Mouse (Mus musculus) heart, postnatal 25 days (tissue): ENCODE measurements around the gene E430018J23Rik. TPM values are rescaled to one million over a fixed set of nuclear protein-coding genes. Genes with fewer than 3 reads are reported as not detected.
"Not testable (repeated sequence)": the region's sequence is repeated elsewhere in the genome, so short reads cannot be mapped to it uniquely, and the experiment has no call there.

Source experiments
- DNase-seq: peaks from one replicate; pipeline ENCODE4 v3.0.0; 2022; ENCODE audit warnings: low spot score
- intact Hi-C: fragments of 180-260 bp; cut with DNase I; formaldehyde crosslinking; loops from one replicate; pipeline ENCODE4 v1.15.1; 2025
- total RNA-seq, 2 experiments: library from RNA; stranded (reverse); gene quantifications; 2 replicates each; pipeline ENCODE4 v1.2.3; 2021

The E430018J23Rik gene
- total RNA-seq, result 1 to 10 TPM; 4.4 to 5.3 TPM

DNA sequence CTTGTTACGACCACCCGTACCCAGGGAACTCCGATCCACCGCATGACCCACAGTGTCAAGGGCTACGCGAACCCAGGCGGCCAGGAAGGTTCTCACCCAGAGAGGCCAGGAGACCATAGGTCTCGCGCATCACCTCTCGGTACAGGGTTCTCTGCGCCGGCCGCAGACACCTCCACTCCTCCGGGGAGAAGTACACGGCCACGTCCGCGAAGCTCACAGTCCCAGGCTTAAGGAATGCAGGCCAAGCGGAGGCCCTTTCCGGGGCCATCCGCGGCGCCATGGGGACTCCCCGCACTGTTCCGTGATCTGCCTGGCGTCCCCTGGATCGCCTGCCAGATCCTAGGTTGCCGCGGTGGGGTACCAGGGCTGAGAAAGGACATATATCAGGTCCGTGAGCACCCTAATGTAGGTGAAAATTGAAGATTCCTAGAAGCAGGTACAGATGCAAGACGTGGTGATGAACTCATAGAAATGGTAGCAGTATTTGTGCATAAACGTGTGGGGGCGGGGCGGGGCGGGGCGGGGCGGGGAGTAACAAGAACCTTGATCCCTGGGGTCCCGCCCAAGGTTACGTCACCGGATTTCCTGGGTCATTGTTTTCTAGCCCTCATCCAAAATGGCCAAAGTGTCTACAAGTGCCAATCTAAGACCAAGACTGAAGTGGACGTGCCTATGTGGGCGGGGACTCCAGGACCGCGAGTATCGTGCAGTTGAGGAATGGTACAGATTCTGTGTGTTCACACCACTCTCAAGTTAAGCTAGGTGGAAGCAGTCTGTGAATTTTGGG, at the start of gene E430018J23Rik:
Gene E430018J23Rik, minus strand, starts transcription at position 473 of the 787 bp plus-strand sequence.
- DNase-seq, result peak; percentile 93
- intact Hi-C loops, result no loop called here

DNA sequence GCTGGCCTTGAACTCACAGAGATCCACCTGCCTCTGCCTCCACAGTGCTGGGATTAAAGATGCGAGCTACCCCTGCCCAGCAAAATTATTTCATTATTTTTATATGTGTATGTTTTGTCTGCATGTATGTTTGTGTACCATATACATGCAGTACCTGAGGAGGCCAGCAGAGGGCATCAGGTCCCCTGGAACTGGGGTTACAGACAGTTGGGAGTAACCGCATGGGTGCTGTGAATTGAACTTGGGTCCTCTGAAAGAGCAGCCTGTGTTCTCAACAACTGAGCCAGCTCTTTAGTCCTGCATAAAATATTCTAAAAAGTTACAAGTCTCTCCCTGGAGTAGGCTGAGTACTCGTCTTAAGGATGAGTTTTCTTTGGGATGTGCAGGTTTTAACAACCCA, 44.3 kb upstream of the E430018J23Rik start:
- no peak for DNase-seq
- intact Hi-C loops, result no loop called here

DNA sequence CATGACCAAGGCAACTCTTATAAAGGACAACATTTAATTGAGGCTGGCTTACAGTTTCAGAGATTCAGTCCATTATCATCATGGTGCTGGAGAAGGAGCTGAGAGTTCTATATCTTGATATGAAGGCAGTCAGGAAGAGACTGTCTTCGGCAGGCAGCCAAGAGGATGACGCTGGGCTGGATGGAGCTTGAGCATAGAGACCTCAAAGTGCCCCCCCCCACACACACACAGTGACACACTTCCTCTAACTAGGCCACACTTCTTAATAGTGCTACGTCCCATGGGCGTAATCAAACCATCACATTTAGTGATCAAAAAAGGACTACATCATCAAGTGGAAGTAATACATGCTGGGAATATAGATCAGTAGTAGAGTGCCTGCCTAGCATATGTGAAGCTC, 41.8 kb upstream of the E430018J23Rik start:
- no peak for DNase-seq
- intact Hi-C loops, result no loop called here

DNA sequence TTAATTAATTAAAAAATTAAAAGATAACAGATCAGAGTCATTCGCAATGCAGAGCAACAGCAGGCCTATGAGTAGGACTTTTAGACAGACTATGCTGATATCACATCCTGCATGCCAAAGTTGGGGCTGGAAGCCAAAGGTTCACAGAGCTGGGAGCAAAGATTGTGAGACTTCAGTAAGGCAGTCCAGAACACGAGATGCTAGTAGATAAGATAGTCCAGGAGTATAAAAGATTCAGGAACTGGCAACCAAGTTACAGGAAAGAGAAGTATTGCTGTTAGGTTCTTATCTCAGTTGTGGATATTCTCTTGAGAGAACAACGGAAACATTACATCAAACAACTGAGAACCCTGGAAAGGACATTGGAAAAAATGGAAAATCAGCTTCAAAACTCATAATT, 32.9 kb upstream of the E430018J23Rik start:
- no peak for DNase-seq
- intact Hi-C loops, result no loop called here

DNA sequence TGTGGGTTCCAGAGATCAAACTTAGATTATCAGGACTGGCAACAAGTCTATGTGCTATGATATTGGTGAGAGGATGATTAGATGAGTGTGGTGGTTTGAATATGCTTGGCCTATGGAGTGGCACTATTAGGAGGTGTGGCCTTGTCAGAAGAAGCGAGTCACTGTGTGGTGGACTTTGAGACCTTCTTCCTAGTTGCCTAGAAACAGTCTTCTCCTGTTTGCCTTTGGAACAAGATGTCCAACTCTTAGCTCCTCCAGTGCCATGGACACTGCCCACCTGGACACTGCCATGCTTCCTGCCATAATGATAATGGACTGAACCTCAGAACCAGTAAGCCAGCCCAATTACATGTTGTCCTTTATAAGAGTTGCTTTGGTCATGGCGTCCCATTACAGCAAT, 32.5 kb upstream of the E430018J23Rik start:
- no peak for DNase-seq
- intact Hi-C loops, result no loop called here

DNA sequence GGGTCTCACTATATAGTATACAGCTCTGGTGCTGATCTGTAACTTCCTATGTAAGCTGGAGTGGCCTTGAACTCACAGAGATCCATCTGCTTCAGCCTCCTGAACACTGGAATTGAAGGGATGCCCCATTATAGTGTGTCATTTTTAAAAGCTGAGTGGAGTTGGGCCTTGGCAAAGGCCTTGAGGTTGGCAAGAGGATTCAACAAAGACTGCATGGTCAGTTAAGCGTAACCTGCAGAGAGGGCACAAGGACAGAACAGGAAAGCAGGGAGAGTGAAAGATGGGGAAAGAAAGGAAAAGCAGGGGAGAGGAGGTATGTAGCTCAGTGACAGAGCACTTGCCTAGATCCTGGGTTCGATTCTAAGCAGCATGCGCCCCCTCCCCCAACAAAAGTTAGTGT, 31.9 kb upstream of the E430018J23Rik start:
- intact Hi-C loops, result no loop called here

DNA sequence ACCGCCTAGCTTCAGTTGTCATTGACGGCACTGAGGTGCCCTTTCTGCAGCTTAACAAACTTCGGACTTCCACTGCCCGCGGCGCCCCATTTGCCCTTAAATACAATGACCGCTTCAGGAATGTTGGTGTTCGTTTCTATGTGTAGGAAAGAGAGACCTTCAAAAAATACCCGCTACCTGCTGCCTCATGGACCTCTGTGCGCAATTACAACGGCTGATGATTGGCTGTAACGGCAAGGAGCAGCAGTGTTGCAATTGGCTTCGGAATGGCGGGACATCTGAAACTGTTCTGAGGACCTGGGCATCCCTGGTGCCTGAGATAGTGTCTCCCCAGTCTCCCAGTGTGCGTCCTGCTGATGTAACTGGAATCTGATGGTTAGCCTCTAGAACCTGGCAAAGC, 28.8 kb upstream of the E430018J23Rik start:
- DNase-seq, result no peak
- intact Hi-C loops, result no loop called here

More for the DNA sequence above, 31.9 kb upstream of the E430018J23Rik start:
- DNase-seq, result no peak

DNA sequence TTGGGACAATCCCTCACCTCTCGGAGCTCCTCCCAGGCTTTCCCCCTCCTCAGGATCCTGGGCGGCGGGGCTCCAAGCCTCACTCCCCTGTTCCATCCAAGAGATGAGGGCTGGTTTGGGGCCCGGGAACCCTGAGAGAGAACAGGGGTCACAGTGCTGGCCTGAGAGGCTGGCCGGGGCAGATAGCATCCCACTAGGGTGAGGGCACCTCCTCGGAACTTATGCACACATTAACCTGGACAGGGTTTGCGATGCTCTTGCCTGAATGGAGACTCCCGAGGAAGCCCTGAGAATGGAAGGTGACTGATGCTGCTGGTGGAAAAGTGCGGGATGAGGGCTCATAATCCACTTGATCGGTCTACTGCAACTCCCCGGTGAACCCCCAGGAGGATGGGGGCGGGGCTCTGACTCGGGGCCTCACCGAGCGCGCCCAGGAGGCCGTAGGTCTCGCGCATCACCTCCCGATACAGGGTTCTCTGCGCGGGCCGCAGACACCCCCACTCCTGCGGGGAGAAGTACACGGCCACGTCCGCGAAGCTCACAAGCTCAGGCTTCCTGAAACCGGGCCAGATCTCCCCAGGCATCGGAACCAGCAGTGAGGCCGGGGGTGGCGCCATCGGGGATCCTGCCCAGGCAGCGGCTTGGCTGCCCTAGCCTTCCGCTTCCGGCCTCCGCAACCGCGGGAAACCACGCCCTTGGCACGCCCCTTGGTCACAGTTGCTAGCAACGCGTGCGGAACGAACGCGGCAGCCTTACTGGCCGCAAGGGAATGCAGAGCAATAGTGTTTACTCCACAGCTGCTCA, 28.2 kb upstream of the E430018J23Rik start, which contains the start of gene Zfp688:
Gene Zfp688, minus strand, starts transcription at position 681 of the 804 bp plus-strand sequence.
- DNase-seq, result peak; percentile 90
- intact Hi-C loops, result no loop called here

DNA sequence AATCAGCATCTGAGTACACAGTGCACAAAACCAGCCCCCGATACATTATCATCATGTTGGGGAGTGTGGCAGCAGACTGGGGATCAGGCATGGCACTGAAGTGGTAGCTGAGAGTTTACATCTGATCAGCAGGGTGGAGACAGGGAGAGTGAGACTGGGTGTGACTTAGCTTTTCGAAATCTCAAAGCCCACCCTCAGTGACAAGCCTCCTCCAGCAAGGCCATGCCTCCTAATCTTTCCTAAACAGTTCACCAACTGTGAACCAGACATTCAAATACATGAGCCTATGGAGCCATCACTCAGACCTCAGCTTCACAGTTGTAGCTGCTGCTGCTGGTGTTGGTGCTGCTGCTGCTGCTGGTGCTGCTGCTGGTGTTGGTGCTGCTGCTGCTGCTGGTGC, 18.0 kb upstream of the E430018J23Rik start:
- intact Hi-C loops, result no loop called here
- DNase-seq, result no peak

DNA sequence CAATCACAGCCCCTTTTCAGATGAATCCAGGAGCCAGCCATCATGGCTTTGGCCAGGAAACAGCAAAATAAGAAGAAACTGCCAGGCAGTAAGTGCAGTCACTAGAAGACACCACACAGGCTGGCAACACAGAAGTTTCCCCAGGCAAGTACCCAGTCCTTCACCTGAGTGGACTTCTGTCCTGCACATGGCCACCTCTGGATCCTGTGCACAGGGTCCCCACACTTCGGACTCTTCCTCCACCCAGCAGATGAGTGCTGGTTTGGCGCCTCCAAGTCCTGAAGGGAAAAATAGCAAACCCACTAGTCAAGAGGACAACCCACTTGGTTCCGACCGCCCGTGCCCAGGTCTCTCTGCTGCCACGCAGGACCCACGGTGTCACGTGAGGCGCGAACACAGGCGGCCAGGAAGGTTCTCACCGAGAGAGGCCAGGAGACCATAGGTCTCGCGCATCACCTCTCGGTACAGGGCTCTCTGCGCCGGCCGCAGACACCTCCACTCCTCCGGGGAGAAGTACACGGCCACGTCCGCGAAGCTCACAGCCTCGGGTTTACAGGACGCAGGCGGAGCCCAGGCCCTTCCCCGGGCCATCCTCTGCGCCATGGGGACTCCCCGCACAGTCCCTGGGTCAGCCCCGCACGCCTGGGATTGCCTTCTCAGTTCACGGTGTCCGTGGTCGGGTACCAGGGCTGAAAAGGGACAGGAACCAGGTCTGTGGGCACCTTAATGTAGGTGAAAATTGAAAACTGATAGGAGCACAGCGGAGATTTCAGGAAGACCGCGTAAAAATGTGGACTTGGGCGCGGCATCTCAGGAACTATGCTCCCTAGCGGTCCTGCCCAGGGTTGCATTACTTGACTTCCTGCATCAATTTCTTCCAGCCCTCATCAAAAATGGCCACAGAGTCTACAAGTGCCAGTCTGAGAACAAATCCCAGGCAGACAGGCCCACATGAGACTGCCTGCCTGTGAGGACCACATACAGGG, 12.9 kb upstream of the E430018J23Rik start, which contains the start of gene Zfp764:
Gene Zfp764, minus strand, starts transcription at position 821 of the 986 bp plus-strand sequence.
- DNase-seq, result peak; percentile 68
- intact Hi-C loops, result loop anchor here (5.0 kb wide), 1 partner anchor 44 kb away; no protein-coding TSS in a partner anchor

DNA sequence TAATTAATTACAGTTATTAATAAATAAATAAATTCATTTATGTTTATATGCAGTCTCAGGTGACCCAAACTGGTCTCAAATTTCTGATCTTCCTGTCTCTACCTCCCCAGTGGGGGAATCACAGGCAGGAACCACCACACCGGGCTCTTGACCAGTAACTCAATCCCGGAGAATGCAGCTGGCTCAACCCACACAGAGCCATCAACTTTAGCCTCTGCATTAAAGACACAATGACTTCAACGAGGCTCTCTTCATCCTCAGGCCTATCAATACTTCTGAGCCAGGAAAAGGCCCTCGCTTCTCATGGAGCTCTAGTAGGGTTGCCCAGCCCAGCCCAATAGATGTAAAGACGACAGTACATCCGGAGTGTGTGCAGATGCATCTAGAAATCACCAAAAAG, 10.7 kb upstream of the E430018J23Rik start:
- intact Hi-C loops, DNase-seq: not testable (repeated sequence)

DNA sequence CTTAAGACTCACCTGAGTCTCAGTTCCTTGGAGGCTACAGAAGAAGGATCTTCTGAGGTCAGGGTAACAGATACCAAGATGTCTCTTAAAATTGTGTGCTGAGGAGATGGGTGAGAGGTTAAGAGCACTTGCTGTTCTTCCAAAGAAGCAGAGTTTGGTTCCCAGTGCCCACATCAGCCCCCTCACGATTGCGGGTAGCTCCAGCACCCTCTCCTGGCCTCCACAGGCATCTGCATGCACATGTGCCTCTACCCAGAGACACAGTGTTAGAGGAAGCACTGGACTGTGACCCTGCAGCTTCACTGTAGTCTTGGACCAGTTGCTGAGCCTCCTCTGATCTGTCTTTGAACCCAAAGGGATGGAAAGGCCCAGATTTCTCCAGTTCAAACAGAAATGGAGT, 9.6 kb upstream of the E430018J23Rik start:
- no peak for DNase-seq
- intact Hi-C loops, result no loop called here

DNA sequence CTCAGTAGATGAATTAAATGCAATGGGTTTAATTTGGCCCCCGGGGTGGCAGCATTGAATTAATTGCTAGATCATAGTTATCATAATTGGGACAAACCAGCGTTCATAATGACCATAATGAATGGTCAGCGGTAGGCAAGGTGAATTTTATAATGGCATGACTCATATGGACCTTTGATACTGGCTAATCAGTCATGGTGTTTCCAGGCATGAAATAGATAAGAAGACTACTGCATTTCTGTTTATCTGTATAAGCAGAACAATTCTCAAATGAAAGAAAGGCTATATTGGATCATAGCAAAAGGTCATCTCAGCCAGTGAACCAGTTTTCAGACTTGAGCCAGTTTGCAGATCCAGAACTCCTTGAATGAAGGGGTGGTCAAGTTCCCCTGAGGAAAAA, 6.9 kb upstream of the E430018J23Rik start:
- intact Hi-C loops, result no loop called here
- no peak for DNase-seq

DNA sequence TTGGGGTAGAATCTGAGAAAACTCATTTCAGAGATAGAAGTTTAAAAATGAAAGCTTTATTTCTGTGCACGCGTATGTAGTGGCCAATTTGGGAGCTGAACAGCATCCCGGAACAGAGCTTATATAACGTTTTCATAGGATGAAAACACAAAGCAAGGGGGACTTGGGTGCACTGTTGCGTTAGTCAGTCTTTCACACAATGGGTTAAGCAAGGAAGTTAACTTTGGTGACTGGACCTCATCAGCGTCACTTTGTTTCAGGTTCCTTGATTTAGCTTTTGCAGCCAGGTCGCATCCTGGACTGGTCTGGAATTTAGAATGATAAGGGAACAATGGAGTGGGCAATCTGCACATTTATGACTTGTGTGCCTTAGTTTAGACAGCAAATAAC, 510 bp upstream of the E430018J23Rik start:
- no peak for DNase-seq
- intact Hi-C loops, result no loop called here

DNA sequence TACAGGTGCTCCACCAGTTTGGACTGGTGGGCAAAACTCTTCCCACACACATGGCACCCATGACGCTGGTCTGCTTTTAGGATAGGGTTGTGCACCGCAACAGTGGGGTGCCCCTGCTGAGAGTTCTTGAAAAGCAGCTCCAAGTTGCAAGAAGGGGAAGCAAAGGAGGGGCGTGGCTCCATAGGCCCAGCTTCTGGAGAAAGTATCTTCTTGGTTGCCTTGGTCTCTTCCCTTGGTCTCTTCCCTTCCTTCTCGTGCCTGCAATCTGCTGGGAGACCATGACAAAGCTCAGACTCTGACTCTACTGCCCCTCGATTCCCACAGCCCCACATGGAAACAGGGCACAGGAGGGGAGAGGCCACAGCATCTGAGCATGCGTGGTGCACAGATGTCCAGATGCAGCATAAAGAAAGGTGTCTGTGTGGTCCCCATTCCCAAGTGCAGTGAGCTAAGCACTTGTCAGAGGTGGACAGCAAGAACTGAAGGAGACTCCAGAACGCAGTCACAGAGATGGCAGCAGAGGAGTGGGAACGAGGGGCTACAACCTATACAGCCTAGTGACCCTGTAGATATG, 1.1 kb downstream of the E430018J23Rik start:
- intact Hi-C loops, result no loop called here
- DNase-seq, result no peak

DNA sequence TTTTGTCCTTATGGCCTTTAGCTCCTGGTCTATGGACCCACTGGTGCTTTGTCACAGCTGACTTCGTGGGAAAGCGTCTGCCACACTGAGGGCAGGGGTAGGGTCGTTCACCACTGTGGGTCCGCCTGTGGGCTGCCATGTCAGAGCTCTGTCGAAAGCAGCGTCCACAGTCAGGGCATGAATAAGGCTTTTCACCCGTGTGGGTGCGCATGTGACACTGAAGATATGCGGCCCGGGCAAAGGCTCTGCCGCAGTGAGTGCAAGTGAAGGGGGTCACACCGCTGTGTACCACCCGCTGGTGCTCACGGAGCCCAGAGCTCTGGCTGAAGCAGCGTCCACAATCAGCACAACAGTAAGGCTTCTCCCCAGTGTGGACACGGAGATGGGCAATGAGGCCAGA, 1.9 kb downstream of the E430018J23Rik start:
- DNase-seq, result no peak
- intact Hi-C loops, result no loop called here

DNA sequence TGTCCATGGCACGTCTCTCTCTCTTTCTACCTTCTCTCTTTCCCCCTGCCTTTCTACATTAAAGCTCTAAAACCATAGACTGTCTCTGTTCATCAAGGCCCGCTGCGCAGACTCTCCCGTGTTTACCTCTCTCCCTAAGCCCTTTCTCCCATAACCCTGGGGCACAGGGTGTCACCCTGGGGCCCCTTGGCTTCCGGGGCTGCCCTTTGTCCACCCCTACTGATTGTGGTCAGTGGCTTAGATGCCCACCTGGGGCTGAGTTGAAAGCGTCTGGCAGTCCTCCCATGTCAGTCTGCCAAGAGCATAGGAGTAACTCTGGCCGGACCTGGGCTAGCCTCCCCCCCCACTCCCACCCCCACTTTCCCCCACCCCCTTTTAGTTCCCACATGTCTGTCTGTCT, 3.1 kb downstream of the E430018J23Rik start:
- no peak for DNase-seq
- intact Hi-C loops, result no loop called here

DNA sequence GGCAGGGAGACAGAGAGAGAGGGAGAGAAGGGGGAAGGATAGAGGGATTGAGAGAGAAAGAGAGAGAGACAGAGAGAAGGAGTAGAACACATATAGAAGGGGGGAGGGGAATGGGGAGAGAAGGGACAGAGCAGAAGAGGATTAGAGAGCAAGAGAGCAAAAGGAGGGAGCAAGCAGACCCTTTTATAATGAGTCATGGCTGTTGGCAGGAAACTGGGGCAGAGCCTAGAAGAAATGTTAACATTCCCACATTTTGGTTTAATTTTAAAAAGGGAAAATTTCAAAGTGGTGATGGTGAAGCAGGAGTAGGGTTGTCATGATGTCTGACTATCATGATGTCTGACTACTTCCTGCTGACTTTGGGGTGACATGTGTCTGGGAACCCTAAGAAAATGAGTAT, 5.2 kb downstream of the E430018J23Rik start:
- intact Hi-C loops, DNase-seq: not testable (repeated sequence)

DNA sequence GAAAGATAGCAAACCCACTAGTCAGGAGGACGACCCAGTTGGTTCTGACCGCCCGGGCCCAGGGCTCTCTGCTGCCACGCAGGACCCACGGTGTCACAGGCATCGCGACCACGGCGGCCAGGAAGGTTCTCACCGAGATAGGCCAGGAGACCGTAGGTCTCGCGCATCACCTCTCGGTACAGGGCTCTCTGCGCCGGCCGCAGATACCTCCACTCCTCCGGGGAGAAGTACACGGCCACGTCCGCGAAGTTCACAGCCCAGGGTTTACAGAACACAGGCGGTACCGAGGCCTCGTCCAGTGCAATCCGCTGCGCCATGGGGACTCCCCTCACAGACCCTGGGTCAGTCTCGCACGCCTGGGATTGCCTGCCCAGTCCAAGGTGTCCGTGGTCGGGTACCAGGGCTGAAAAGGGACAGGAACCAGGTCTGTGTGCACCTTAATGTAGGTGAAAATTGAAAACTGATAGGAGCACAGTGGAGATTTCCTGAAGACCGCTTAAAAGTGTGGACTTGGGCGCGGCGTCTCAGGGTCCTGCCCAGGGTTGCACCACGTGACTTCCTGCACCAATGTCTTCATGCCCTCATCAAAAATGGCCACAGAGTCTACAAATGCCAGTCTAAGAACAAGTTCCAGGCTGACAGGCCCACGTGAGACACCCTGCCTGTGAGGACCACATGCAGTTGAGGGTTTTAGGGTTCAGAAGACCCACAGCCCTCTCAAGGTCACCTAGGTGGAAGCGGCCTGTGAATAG, 6.6 kb downstream of the E430018J23Rik start, which contains the start of gene 9130019O22Rik:
Gene 9130019O22Rik, minus strand, starts transcription at position 526 of the 752 bp plus-strand sequence.
- intact Hi-C loops, result no loop called here
- peak; percentile 78 for DNase-seq
